Mouse (Mus musculus) monocyte, adult 5-6 weeks (primary cell): Measurements from ENCODE around the gene Mrc1. TPM values are rescaled to one million over a fixed set of nuclear protein-coding genes. Genes with fewer than 3 reads are reported as not detected.
"Not testable (repeated sequence)": the region's sequence is repeated elsewhere in the genome, so short reads cannot be mapped to it uniquely, and the experiment has no call there.

ENCODE experiments used
- ATAC-seq: fragments of 153-309, 156-312 bp; replicated peaks from 2 replicates; pipeline ENCODE4 v1.8.0; 2017; ENCODE audit warnings: mild to moderate bottlenecking; ENCODE audit not compliant: low TSS enrichment, insufficient number of reproducible peaks, severe bottlenecking, poor library complexity, low FRiP score
- total RNA-seq: library from RNA; stranded (forward); fragments of 200-1000, 200-491, 200-594 nt; gene quantifications from 3 replicates; pipeline ENCODE4 v1.2.3, GENCODE M21; 2017

The Mrc1 gene
- total RNA-seq, result 0.58 to 5.2 TPM (median 2.9 TPM) in 3 replicates

- ATAC-seq, result no peak
Measured at GRCm38 (mm10) chr2:14229149-14229548, at the start of gene Mrc1. TSS of gene Mrc1 (plus strand) at chr2:14229392.

GRCm38 (mm10) chr2:14184375-14184774 is 44.8 kb upstream of the Mrc1 start:
- no peak for ATAC-seq

- no peak for ATAC-seq
Measured at GRCm38 (mm10) chr2:14190684-14191083, 38.5 kb upstream of the Mrc1 start.

- no peak for ATAC-seq
Measured at GRCm38 (mm10) chr2:14191601-14192000, 37.6 kb upstream of the Mrc1 start.

- peak; percentile 95 for ATAC-seq
Measured at GRCm38 (mm10) chr2:14192046-14192445, 37.1 kb upstream of the Mrc1 start.

GRCm38 (mm10) chr2:14198325-14198903 is 30.8 kb upstream of the Mrc1 start:
- ATAC-seq, result not testable (repeated sequence)

GRCm38 (mm10) chr2:14199621-14200020 is 29.6 kb upstream of the Mrc1 start:
- ATAC-seq, result no peak

- not testable (repeated sequence) for ATAC-seq
Measured at GRCm38 (mm10) chr2:14200879-14201445, 28.2 kb upstream of the Mrc1 start.

GRCm38 (mm10) chr2:14204308-14204707 is 24.9 kb upstream of the Mrc1 start:
- ATAC-seq, result no peak

- peak; percentile 82 for ATAC-seq
Measured at GRCm38 (mm10) chr2:14206798-14207197, 22.4 kb upstream of the Mrc1 start.

GRCm38 (mm10) chr2:14210731-14211130 is 18.5 kb upstream of the Mrc1 start:
- ATAC-seq, result no peak

- no peak for ATAC-seq
Measured at GRCm38 (mm10) chr2:14211606-14212005, 17.6 kb upstream of the Mrc1 start.

GRCm38 (mm10) chr2:14214764-14215163 is 14.4 kb upstream of the Mrc1 start:
- ATAC-seq, result no peak

- no peak for ATAC-seq
Measured at GRCm38 (mm10) chr2:14216653-14217052, 12.5 kb upstream of the Mrc1 start.

- no peak for ATAC-seq
Measured at GRCm38 (mm10) chr2:14218126-14218525, 11.1 kb upstream of the Mrc1 start.

GRCm38 (mm10) chr2:14224387-14224786 is 4.8 kb upstream of the Mrc1 start:
- ATAC-seq, result 0 out of 2 replicates have a peak, but pooled peaks have one; percentile 43

- no peak for ATAC-seq
Measured at GRCm38 (mm10) chr2:14228495-14228894, 697 bp upstream of the Mrc1 start.

- no peak for ATAC-seq
Measured at GRCm38 (mm10) chr2:14229979-14230378, 787 bp downstream of the Mrc1 start.

GRCm38 (mm10) chr2:14232897-14233296 is 3.7 kb downstream of the Mrc1 start:
- no peak for ATAC-seq

GRCm38 (mm10) chr2:14233983-14234382 is 4.8 kb downstream of the Mrc1 start:
- ATAC-seq, result no peak

- no peak for ATAC-seq
Measured at GRCm38 (mm10) chr2:14235319-14235718, 6.1 kb downstream of the Mrc1 start.
